Mouse (Mus musculus) inflammation-experienced regulatory T-cells (primary cell): ENCODE results near the gene Keg1. TPM values are rescaled to one million over a fixed set of nuclear protein-coding genes. Genes with fewer than 3 reads are reported as not detected.

Experiments
- polyA plus RNA-seq, 2 experiments: library from polyadenylated mRNA; unstranded; fragments of 100-300 nt; shearing (Covaris generic); gene quantifications; one replicate each; pipeline ENCODE4 v1.2.1; 2017

Gene Keg1
- polyA plus RNA-seq, result not detected

GRCm38 (mm10) chr19:12695590-12695989, at the start of gene Keg1:
TSS of gene Keg1 (plus strand) at chr19:12695786.

GRCm38 (mm10) chr19:12670139-12670538, 25.4 kb upstream of the Keg1 start, which contains the start of gene Olfr1442:
TSS of gene Olfr1442 (plus strand) at chr19:12670439.

GRCm38 (mm10) chr19:12677812-12678211, 17.8 kb upstream of the Keg1 start, which contains the start of gene Olfr1443:
TSS of gene Olfr1443 (plus strand) at chr19:12678112.

GRCm38 (mm10) chr19:12765308-12765707, 69.7 kb downstream of the Keg1 start, which contains the start of gene Cntf:
TSS of gene Cntf (minus strand) at chr19:12765632.

Other genes with a start within 250 kb of the Keg1 start
- 1 to 10 TPM in 1 of 2 experiments, under 1 TPM in 1; 0.04 to 1.4 TPM for gene Mpeg1, start 235.0 kb upstream of the Keg1 start, polyA plus RNA-seq
- 1 to 10 TPM; 7.9 to 9.0 TPM for gene Dtx4, start 194.3 kb upstream of the Keg1 start, polyA plus RNA-seq
- 10 to 100 TPM; 42.0 to 45.4 TPM for gene Fam111a, start 150.0 kb upstream of the Keg1 start, polyA plus RNA-seq
- under 1 TPM in 1 of 2 experiments, not detected in 1; 0.37 TPM for gene Gm4952, start 95.8 kb upstream of the Keg1 start, polyA plus RNA-seq
- not detected for gene Glyat, start 62.5 kb upstream of the Keg1 start, polyA plus RNA-seq
- under 1 TPM in 1 of 2 experiments, not detected in 1; 0.93 TPM for gene Olfr1442, start 25.3 kb upstream of the Keg1 start, polyA plus RNA-seq
- gene Olfr1443, start 17.7 kb upstream of the Keg1 start, polyA plus RNA-seq, result not detected
- under 1 TPM in 1 of 2 experiments, not detected in 1; 0.78 TPM for gene Cntf, start 69.8 kb downstream of the Keg1 start, polyA plus RNA-seq
- 10 to 100 TPM; 11.4 to 19.8 TPM for gene Zfp91, start 100.3 kb downstream of the Keg1 start, polyA plus RNA-seq
- 100 to 1,000 TPM; 169 to 225 TPM for gene Lpxn, start 100.4 kb downstream of the Keg1 start, polyA plus RNA-seq
- gene Gm5244, start 150.9 kb downstream of the Keg1 start, polyA plus RNA-seq, result not detected
- under 1 TPM in 1 of 2 experiments, not detected in 1; 0.53 TPM for gene Olfr1444, start 161.5 kb downstream of the Keg1 start, polyA plus RNA-seq
- gene Olfr1445, start 188.1 kb downstream of the Keg1 start, polyA plus RNA-seq, result not detected
- gene Olfr1446, start 197.7 kb downstream of the Keg1 start, polyA plus RNA-seq, result under 1 TPM in 1 of 2 experiments, not detected in 1; 0.51 TPM
- not detected for gene Olfr1447, start 208.0 kb downstream of the Keg1 start, polyA plus RNA-seq
- gene Olfr1448, start 228.6 kb downstream of the Keg1 start, polyA plus RNA-seq, result under 1 TPM; 0.04 to 0.70 TPM
- gene Olfr1449, start 235.1 kb downstream of the Keg1 start, polyA plus RNA-seq, result not detected